ENCODE assay signal across 17 mouse cellular contexts in genomic region chr7:141148639-141149038, GRCm38 (mm10). TPM values are rescaled to one million over a fixed set of nuclear protein-coding genes. Genes with fewer than 3 reads are reported as not detected.
"Had no signal": no experiment of that assay in that cellular context is flagged by ENCODE, and none has a peak within 500 bp of the region (broad histone marks: within the 10 kb centered on the region; RNA-seq: fewer than 3 reads in every experiment).

No protein-coding gene starts in this region.

- H3K9ac ChIP-seq: limb, embryonic 15.5 days; midbrain, embryonic 15.5 days; neural tube, embryonic 12.5 days had no signal

- H3K9me3 ChIP-seq: limb, embryonic 15.5 days; midbrain, embryonic 15.5 days; neural tube, embryonic 12.5 days had no signal

- H3K4me2 ChIP-seq: limb, embryonic 15.5 days; midbrain, embryonic 11.5 days; midbrain, embryonic 15.5 days; neural tube, embryonic 12.5 days had no signal

- H3K27me3 ChIP-seq: limb, embryonic 15.5 days; midbrain, embryonic 15.5 days; neural tube, embryonic 12.5 days had no signal

- H3K27ac ChIP-seq: left cerebral cortex, adult 2 months; limb, embryonic 15.5 days; midbrain, embryonic 15.5 days; neural tube, embryonic 12.5 days had no signal

- H3K4me3 ChIP-seq: left cerebral cortex, adult 2 months; limb, embryonic 15.5 days; midbrain, embryonic 15.5 days; neural tube, embryonic 12.5 days had no signal

- ATAC-seq: intestine, postnatal 0 days; midbrain, embryonic 15.5 days had no signal

- H3K4me1 ChIP-seq: limb, embryonic 15.5 days; midbrain, embryonic 15.5 days; neural tube, embryonic 12.5 days had no signal

- DNase-seq: kidney, adult 8-10 months; kidney, postnatal 25 days; lung, adult 18-20 months; lung, postnatal 36 days; thymus, adult 18-20 months; thymus, postnatal 14 days had no signal

RNA-seq across cellular contexts. Expression of gene Ano9, which starts 31.0 kb away (rescaled TPM):
- total RNA-seq: layer of hippocampus, postnatal 25 days; left cerebral cortex, adult 2 months; left cerebral cortex, postnatal 25 days; megakaryocyte, adult 5-6 weeks; monocyte, adult 5-6 weeks; neutrophil, adult 5-6 weeks had no signal
- polyA plus RNA-seq: neural tube, embryonic 12.5 days had no signal
